Mouse (Mus musculus): ENCODE measurements around the gene Vps13d. TPM values are rescaled to one million over a fixed set of nuclear protein-coding genes. Genes with fewer than 3 reads are reported as not detected.

Vps13d gene
- total and polyA plus RNA-seq, 3 experiments = 9.4 to 9.8 (median 9.7) TPM

- no peaks in the 10 kb centered on the region for H3K27me3 ChIP-seq (replicated peaks)
Measured at GRCm38 (mm10) chr4:144951859-144952258, 242.9 kb downstream of the Vps13d start.

DNA sequence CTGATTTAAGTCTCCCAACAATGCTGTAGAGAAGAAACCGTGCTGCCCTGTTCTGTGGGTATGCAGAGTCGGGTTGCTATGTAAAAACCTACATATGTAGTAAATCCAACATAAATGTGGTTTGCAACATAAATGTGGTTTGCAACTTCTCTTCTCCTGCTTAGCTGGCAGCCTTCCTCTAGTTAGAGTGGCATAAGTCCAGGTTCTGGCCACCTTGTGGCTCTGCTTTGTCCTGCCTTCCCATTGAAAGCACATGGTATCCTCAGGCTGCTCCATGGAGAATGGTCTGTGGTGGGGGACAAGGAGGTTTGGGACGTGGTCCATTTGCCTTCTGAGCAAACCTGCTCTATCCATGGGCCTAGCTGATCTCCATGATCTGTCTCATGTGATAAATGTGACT, 243.9 kb downstream of the Vps13d start:
- TF ChIP-seq ZKSCAN1 (IDR thresholded peaks at IDR 0.05; ENCODE audit: borderline replicate concordance, low read depth, low read length) = no peak
- no peak for TF ChIP-seq MAFK (IDR thresholded peaks at IDR 0.05; ENCODE audit: insufficient replicate concordance, low read length)
- TF ChIP-seq POLR2AphosphoS2 (IDR thresholded peaks at IDR 0.05; ENCODE audit: low read depth, low read length) = no peak
- TF ChIP-seq MEF2A (IDR thresholded peaks at IDR 0.05; ENCODE audit: borderline replicate concordance, low read depth, low read length) = no peak
- TF ChIP-seq CHD1 (IDR thresholded peaks at IDR 0.05; ENCODE audit: low read depth, low read length) = no peak
- no peak for TF ChIP-seq IRF4 (IDR thresholded peaks at IDR 0.05; ENCODE audit: low read depth, low read length)
- TF ChIP-seq ZC3H11A (IDR thresholded peaks at IDR 0.05; ENCODE audit: low read depth, low read length) = no peak
- no peak for TF ChIP-seq CHD2 (IDR thresholded peaks at IDR 0.05; ENCODE audit: low read length)
- no peak for TF ChIP-seq TCF12 (IDR thresholded peaks at IDR 0.05; ENCODE audit: low read depth, low read length)
- no peak for TF ChIP-seq RAD21 (IDR thresholded peaks at IDR 0.05; ENCODE audit: low read depth, low read length)
- TF ChIP-seq RCOR1 (conservative IDR thresholded peaks at IDR 0.05; ENCODE audit: low read depth, low read length) = no peak
- no peak for TF ChIP-seq USF2 (conservative IDR thresholded peaks at IDR 0.05; ENCODE audit: low read depth, low read length)
- TF ChIP-seq EP300 (IDR thresholded peaks at IDR 0.05; ENCODE audit: low read length) = no peak
- no peak for TF ChIP-seq E2F4 (IDR thresholded peaks at IDR 0.05; ENCODE audit: insufficient replicate concordance, low read depth, low read length)
- TF ChIP-seq JUN (IDR thresholded peaks at IDR 0.05; ENCODE audit: insufficient read depth, low read depth, low read length) = no peak
- TF ChIP-seq NRF1 (IDR thresholded peaks at IDR 0.05; ENCODE audit: low read depth, low read length) = no peak
- Histone ChIP-seq H3K4me1 (ENCODE audit: control insufficient read depth in 1 of 2, insufficient read depth in 2 of 2) (peaks cover 7 to 16% of the 10 kb centered on the region in 2 experiments; a peak in 3 of 4 replicates), H3K27ac (ENCODE audit: insufficient read depth, low read depth) (no peak overlapping the region), H3K4me2 (ENCODE audit: insufficient read depth, low read depth, poor library complexity, severe bottlenecking) (no peak overlapping the region), H3K36me3 (replicated peaks in 1 of 2; ENCODE audit: control insufficient read depth in 1 of 2, insufficient read depth in 1 of 2, low read length in 1 of 2) (no peaks in the 10 kb centered on the region), H3K9ac (ENCODE audit: insufficient read depth, low read depth) (no peak overlapping the region), H3K79me2 (replicated peaks; ENCODE audit: control insufficient read depth, extremely low read depth, insufficient read depth, poor library complexity, severe bottlenecking) (no peaks in the 10 kb centered on the region), H3K27me3 (replicated peaks) (no peaks in the 10 kb centered on the region), H3K4me3 (replicated peaks in 1 of 3; ENCODE audit: low read depth in 2 of 3, low read length in 2 of 3, poor library complexity in 1 of 3) (no peak overlapping the region), H3K9me3 (replicated peaks; ENCODE audit: low read length) (no peaks in the 10 kb centered on the region)
- dilution Hi-C loops (cut with MboI; ENCODE audit: extremely low pct_ligation_motif_present, extremely low pct_unique_long_range_greater_than_20kb, low sequenced_read_pairs) = no loop called here
- DNase-seq (ENCODE audit: extremely low read depth) = no peak
- in situ Hi-C loops (cut with MboI; ENCODE audit: low pct_ligation_motif_present, low pct_unique_long_range_greater_than_20kb, low sequenced_read_pairs) = no loop called here

More at GRCm38 (mm10) chr4:144951859-144952258, 242.9 kb downstream of the Vps13d start:
- in situ Hi-C loops (cut with MboI; ENCODE audit: low pct_ligation_motif_present, low pct_unique_long_range_greater_than_20kb, low sequenced_read_pairs) = no loop called here
- no peak for DNase-seq (ENCODE audit: extremely low read depth)
- H3K79me2 ChIP-seq (replicated peaks; ENCODE audit: control insufficient read depth, extremely low read depth, insufficient read depth, poor library complexity, severe bottlenecking) = no peaks in the 10 kb centered on the region
- no peak overlapping the region for H3K4me2 ChIP-seq (ENCODE audit: insufficient read depth, low read depth, poor library complexity, severe bottlenecking)
- no peak overlapping the region for H3K27ac ChIP-seq (ENCODE audit: insufficient read depth, low read depth)
- peaks cover 7 to 16% of the 10 kb centered on the region in 2 experiments; a peak in 3 of 4 replicates for H3K4me1 ChIP-seq (ENCODE audit: control insufficient read depth in 1 of 2, insufficient read depth in 2 of 2)
- H3K36me3 ChIP-seq (replicated peaks in 1 of 2; ENCODE audit: control insufficient read depth in 1 of 2, insufficient read depth in 1 of 2, low read length in 1 of 2) = no peaks in the 10 kb centered on the region
- TF ChIP-seq JUND (conservative IDR thresholded peaks at IDR 0.05; ENCODE audit: low read depth, low read length) (no peak), ELF1 (IDR thresholded peaks at IDR 0.05; ENCODE audit: low read depth, low read length) (no peak), USF1 (IDR thresholded peaks at IDR 0.05; ENCODE audit: low read depth, low read length) (no peak), ZC3H11A (IDR thresholded peaks at IDR 0.05; ENCODE audit: low read depth, low read length) (no peak), CHD2 (IDR thresholded peaks at IDR 0.05; ENCODE audit: low read length) (no peak), UBTF (IDR thresholded peaks at IDR 0.05; ENCODE audit: low read depth, low read length) (no peak), MAX (IDR thresholded peaks at IDR 0.05; ENCODE audit: low read length) (no peak), USF2 (conservative IDR thresholded peaks at IDR 0.05; ENCODE audit: low read depth, low read length) (no peak), GABPA (IDR thresholded peaks at IDR 0.05; ENCODE audit: insufficient replicate concordance, low read depth, low read length) (no peak), ZKSCAN1 (IDR thresholded peaks at IDR 0.05; ENCODE audit: borderline replicate concordance, low read depth, low read length) (no peak), KAT2A (IDR thresholded peaks at IDR 0.05; ENCODE audit: insufficient replicate concordance, low read length) (no peak), HCFC1 (IDR thresholded peaks at IDR 0.05; ENCODE audit: low read depth, low read length) (no peak), PAX5 (IDR thresholded peaks at IDR 0.05; ENCODE audit: low read length) (no peak), MAZ (IDR thresholded peaks at IDR 0.05; ENCODE audit: low read depth, low read length) (no peak), SMC3 (IDR thresholded peaks at IDR 0.05; ENCODE audit: low read depth, low read length) (no peak), POLR2A (IDR thresholded peaks at IDR 0.05; ENCODE audit: low read depth, low read length) (no peak), TBP (conservative IDR thresholded peaks at IDR 0.05; ENCODE audit: low read depth, low read length) (no peak)
- H3K9ac ChIP-seq (ENCODE audit: insufficient read depth, low read depth) = no peak overlapping the region
- dilution Hi-C loops (cut with MboI; ENCODE audit: extremely low pct_ligation_motif_present, extremely low pct_unique_long_range_greater_than_20kb, low sequenced_read_pairs) = no loop called here
- H3K9me3 ChIP-seq (replicated peaks; ENCODE audit: low read length) = no peaks in the 10 kb centered on the region
- no peak overlapping the region for H3K4me3 ChIP-seq (replicated peaks in 1 of 3; ENCODE audit: low read depth in 2 of 3, low read length in 2 of 3, poor library complexity in 1 of 3)

Measured in CH12.LX (cell line).